In genomic region chr12:25099313-25099562, GRCm38 (mm10) we compare ENCODE assay signal across 8 mouse cellular contexts. TPM values are rescaled to one million over a fixed set of nuclear protein-coding genes. Genes with fewer than 3 reads are reported as not detected.
DNase-seq lines count a peak whose midpoint lies in the region; ATAC-seq and TF ChIP-seq lines count a peak whose summit lies in the region.

No protein-coding gene starts in this region.

- H3K27me3 ChIP-seq in spleen, adult 2 months (ENCODE audit: control insufficient read depth, insufficient read depth, low read length) = peaks cover 11% of the 10 kb centered on the region
- no peaks in the 10 kb centered on the region for H3K27me3 ChIP-seq in heart, embryonic 14.5 days (ENCODE audit: control insufficient read depth, insufficient read depth, low read length)
- no peaks in the 10 kb centered on the region for H3K27me3 ChIP-seq in small intestine, adult 2 months (ENCODE audit: control insufficient read depth, insufficient read depth, low read length)

- WGBS in spleen, adult 2 months = 1% methylated on average over 9 of the region's 9 CpGs
- under 1% methylated on average over 9 of the region's 9 CpGs for WGBS in heart, embryonic 14.5 days
- 1% methylated on average over 9 of the region's 9 CpGs for WGBS in small intestine, adult 2 months

- no peak for ATAC-seq in heart, embryonic 14.5 days (ENCODE audit: insufficient number of reproducible peaks, insufficient read depth, low FRiP score, low read depth)

- H3K9me3 ChIP-seq in heart, embryonic 14.5 days (ENCODE audit: control insufficient read depth, low read length) = no peaks in the 10 kb centered on the region

- DNase-seq in spleen, adult 2 months (ENCODE audit: low read depth in 1 of 2, low spot score in 2 of 2) = no peak
- DNase-seq in spleen, postnatal 4 days (ENCODE audit: low spot score in 2 of 2) = no peak
- DNase-seq in cerebellum, postnatal 14 days = peak; percentile 54 to 57
- peak; percentile 87 for DNase-seq in kidney, postnatal 10 days
- peak; percentile 81 for DNase-seq in lung, postnatal 10 days
- DNase-seq in adipocyte (ENCODE audit: low spot score) = no peak

- H3K27ac ChIP-seq in spleen, adult 2 months (ENCODE audit: insufficient read depth, low read length) = peak overlapping the region; percentile 37
- H3K27ac ChIP-seq in heart, embryonic 14.5 days (replicated peaks in 1 of 2; ENCODE audit: control insufficient read depth in 1 of 2, insufficient read depth in 1 of 2, low read depth in 2 of 2, low read length in 2 of 2) = peak overlapping the region; percentile 94 to 97
- H3K27ac ChIP-seq in small intestine, adult 2 months (ENCODE audit: insufficient read depth, low read depth, low read length) = peak overlapping the region; percentile 88

- TF ChIP-seq CTCF in spleen, adult 2 months (IDR thresholded peaks at IDR 0.05; ENCODE audit: extremely low read depth, insufficient read depth, insufficient read length, insufficient replicate concordance) = no peak
- TF ChIP-seq CTCF in small intestine, adult 2 months (IDR thresholded peaks at IDR 0.05; ENCODE audit: extremely low read depth, insufficient read length, insufficient replicate concordance, low read depth, low read length) = no peak

- peaks cover 18% of the 10 kb centered on the region for H3K4me1 ChIP-seq in spleen, adult 2 months (ENCODE audit: control insufficient read depth, insufficient read depth, insufficient read length)
- peaks cover 15 to 21% of the 10 kb centered on the region in 2 experiments for H3K4me1 ChIP-seq in heart, embryonic 14.5 days (ENCODE audit: control insufficient read depth in 2 of 2, insufficient read depth in 2 of 2, low read length in 2 of 2)
- peaks cover 10% of the 10 kb centered on the region; the same call in 1 of the 2 replicates for H3K4me1 ChIP-seq in small intestine, adult 2 months (ENCODE audit: control insufficient read depth, insufficient read depth, insufficient read length, low read length)

- H3K36me3 ChIP-seq in spleen, adult 2 months (ENCODE audit: control insufficient read depth, insufficient read depth, low read length) = no peaks in the 10 kb centered on the region
- no peaks in the 10 kb centered on the region for H3K36me3 ChIP-seq in heart, embryonic 14.5 days (ENCODE audit: control insufficient read depth, insufficient read depth, low read length)
- H3K36me3 ChIP-seq in small intestine, adult 2 months (ENCODE audit: control insufficient read depth, insufficient read depth, low read length) = no peaks in the 10 kb centered on the region

- H3K4me3 ChIP-seq in spleen, adult 2 months (ENCODE audit: extremely low read depth, insufficient read depth, insufficient read length) = peak overlapping the region; percentile 62
- peak overlapping the region; percentile 52 to 81 for H3K4me3 ChIP-seq in heart, embryonic 14.5 days (ENCODE audit: control insufficient read depth in 1 of 2, insufficient read depth in 1 of 2, low read depth in 1 of 2, low read length in 2 of 2)
- H3K4me3 ChIP-seq in small intestine, adult 2 months (ENCODE audit: low read depth, low read length) = peak overlapping the region; percentile 74

- peak overlapping the region; percentile 94 for H3K4me2 ChIP-seq in heart, embryonic 14.5 days (ENCODE audit: low read length)

- H3K9ac ChIP-seq in heart, embryonic 14.5 days (ENCODE audit: low read length) = peak overlapping the region; percentile 85

- no peak for TF ChIP-seq POLR2A in spleen, adult 2 months (IDR thresholded peaks at IDR 0.05; ENCODE audit: low read depth, low read length)
- TF ChIP-seq POLR2A in small intestine, adult 2 months (IDR thresholded peaks at IDR 0.05; ENCODE audit: low read depth, low read length) = no peak; the same call in 1 of the 2 replicates

RNA-seq across cellular contexts. Expression of gene Id2, which starts 2.3 kb away (rescaled TPM):
- 106 and 113 TPM in 2 replicates for polyA plus RNA-seq in spleen, adult 2 months (2012; rRNA removed)
- polyA plus RNA-seq in heart, embryonic 14.5 days (2014; fragmentation: Nextera tagmentation; extraction: Ambion mirVana) = 250 and 295 TPM in 2 replicates
- 42.1 and 88.2 TPM in 2 replicates for polyA plus RNA-seq in small intestine, adult 2 months (2012; rRNA removed)

Comparison
In these comparisons a context has a peak if more than half of its experiments do, and no peak if none do; other contexts are left out.
1. DNase-seq: peak in cerebellum, postnatal 14 days (2 of 2), kidney, postnatal 10 days (single experiment) and lung, postnatal 10 days (single experiment); none in spleen, adult 2 months (0 of 2), spleen, postnatal 4 days (0 of 2) and adipocyte (single experiment).
2. H3K27ac ChIP-seq: peak in every context shown above with its lines; median percentile 96 in heart, embryonic 14.5 days; 88 in small intestine, adult 2 months; 37 in spleen, adult 2 months.
3. Peak in every context shown above with its lines, with median percentiles within 50 percentile points of each other: H3K4me3 ChIP-seq.